Mouse (Mus musculus) layer of hippocampus, postnatal 25 days (tissue): ENCODE data around the gene Fitm2. TPM values are rescaled to one million over a fixed set of nuclear protein-coding genes. Genes with fewer than 3 reads are reported as not detected.

Experiments used
- DNase-seq, 2 experiments: peaks; one replicate each; pipeline ENCODE4 v3.0.0; 2022; ENCODE audit warnings: mixed read lengths in 2 of 2, low spot score in 1 of 2; ENCODE audit errors: extremely low spot score in 1 of 2
- total RNA-seq, 2 experiments: library from RNA; stranded (reverse); gene quantifications; 2 replicates each; pipeline ENCODE4 v1.2.3; 2021

Gene Fitm2
- total RNA-seq, 2 experiments from 2014 or later = 17.6 to 20.8 TPM

- DNase-seq = no peak
Observed at GRCm38 (mm10) chr2:163428346-163429011, 44.0 kb downstream of the Fitm2 start.

GRCm38 (mm10) chr2:163424597-163424996, 47.8 kb downstream of the Fitm2 start, which contains the start of gene Oser1:
Gene Oser1, minus strand, starts transcription at chr2:163424697.
- DNase-seq = no peak

GRCm38 (mm10) chr2:163422895-163423660, 49.4 kb downstream of the Fitm2 start:
- DNase-seq = no peak

- no peak for DNase-seq
Observed at GRCm38 (mm10) chr2:163420366-163420886, 52.0 kb downstream of the Fitm2 start.

- peak; percentile 95 to 97 for DNase-seq
Observed at GRCm38 (mm10) chr2:163419346-163420045, 52.9 kb downstream of the Fitm2 start.

GRCm38 (mm10) chr2:163418841-163419345, 53.5 kb downstream of the Fitm2 start:
- DNase-seq = no peak

GRCm38 (mm10) chr2:163417830-163418229, 54.6 kb downstream of the Fitm2 start:
- no peak for DNase-seq

GRCm38 (mm10) chr2:163417026-163417425, 55.4 kb downstream of the Fitm2 start:
- no peak for DNase-seq

Other genes with a start within 250 kb of the Fitm2 start
- gene Jph2, start 74.6 kb downstream of the Fitm2 start, total RNA-seq = under 1 TPM; 0.37 to 0.70 TPM
- gene Oser1, start 47.9 kb downstream of the Fitm2 start, total RNA-seq = 10 to 100 TPM; 20.4 to 21.5 TPM
- 10 to 100 TPM; 64.5 to 74.6 TPM for gene Gdap1l1, start 34.2 kb downstream of the Fitm2 start, total RNA-seq
- gene R3hdml, start 19.7 kb upstream of the Fitm2 start, total RNA-seq = not detected
- not detected for gene Hnf4a, start 34.2 kb upstream of the Fitm2 start, total RNA-seq
- gene Ttpal, start 129.7 kb upstream of the Fitm2 start, total RNA-seq = 10 to 100 TPM; 47.9 to 61.3 TPM
- 100 to 1,000 TPM; 191 to 207 TPM for gene Serinc3, start 172.5 kb upstream of the Fitm2 start, total RNA-seq
- 10 to 100 TPM; 86.5 to 94.6 TPM for gene Pkig, start 185.8 kb upstream of the Fitm2 start, total RNA-seq